Mouse (Mus musculus) frontal cortex, postnatal 10 days (tissue): Measurements from ENCODE around the gene Krt2.

ENCODE experiments used
- DNase-seq, 2 experiments: peaks; one replicate each; pipeline ENCODE4 v3.0.0; 2022; ENCODE audit warnings: low spot score in 2 of 2, mixed read lengths in 1 of 2

Krt2 gene

GRCm38 (mm10) chr15:101817875-101818274 lies at the start of gene Krt2:
Krt2 (minus strand) TSS chr15:101818169.
- DNase-seq: no peak

DNA sequence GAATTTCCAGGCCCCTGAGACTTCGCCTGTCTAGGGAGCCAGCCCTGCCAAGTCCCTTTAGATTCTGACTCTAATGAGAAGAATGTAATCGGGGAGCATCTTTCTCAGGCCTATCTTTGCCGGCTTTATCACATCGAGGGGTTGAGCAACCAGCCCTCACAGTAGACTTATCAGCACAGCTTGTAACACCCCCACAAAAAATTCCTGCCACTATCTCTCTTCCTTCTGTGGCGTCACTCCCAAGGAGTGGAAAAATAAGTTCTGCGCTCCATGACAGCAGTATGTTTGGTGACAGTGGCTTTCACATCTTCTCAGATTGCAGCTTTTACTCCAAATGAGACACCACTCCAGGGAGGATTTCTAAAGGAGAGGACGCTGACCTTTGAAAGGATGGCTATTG lies 48.8 kb upstream of the Krt2 start:
- no peak for DNase-seq

DNA sequence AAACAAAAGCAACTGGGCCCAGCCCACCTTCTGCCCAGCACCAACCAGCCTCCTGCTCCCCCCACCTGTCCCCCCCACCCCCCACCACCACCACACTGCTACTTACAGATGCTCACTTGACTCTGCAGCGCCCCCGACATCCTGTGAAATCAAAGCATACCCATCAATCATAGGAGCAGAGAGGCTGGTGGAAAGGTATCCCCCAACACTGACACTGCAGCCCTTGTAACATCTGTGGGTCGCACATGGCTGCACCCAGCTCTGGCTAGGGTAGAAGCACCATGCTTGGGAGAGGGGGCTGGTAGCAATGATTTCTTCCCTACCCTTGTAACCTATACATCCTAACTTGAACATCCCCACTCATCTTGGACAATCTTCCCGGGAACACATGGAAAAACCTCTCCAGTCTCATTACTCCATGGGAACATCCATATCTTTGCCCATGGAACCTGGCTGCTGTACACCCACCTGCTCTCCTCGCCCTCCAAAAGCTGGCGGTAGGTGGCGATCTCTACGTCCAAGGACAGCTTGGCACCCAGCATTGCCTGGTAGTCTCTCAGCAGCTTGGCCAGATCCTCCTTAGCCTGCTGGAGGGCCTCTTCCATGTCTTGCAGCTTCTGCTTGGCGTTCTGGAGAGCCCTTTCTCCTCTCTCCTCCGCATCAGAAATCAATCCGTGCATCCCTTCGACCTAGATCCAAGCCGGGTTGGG lies 42.6 kb upstream of the Krt2 start:
- DNase-seq: no peak

DNA sequence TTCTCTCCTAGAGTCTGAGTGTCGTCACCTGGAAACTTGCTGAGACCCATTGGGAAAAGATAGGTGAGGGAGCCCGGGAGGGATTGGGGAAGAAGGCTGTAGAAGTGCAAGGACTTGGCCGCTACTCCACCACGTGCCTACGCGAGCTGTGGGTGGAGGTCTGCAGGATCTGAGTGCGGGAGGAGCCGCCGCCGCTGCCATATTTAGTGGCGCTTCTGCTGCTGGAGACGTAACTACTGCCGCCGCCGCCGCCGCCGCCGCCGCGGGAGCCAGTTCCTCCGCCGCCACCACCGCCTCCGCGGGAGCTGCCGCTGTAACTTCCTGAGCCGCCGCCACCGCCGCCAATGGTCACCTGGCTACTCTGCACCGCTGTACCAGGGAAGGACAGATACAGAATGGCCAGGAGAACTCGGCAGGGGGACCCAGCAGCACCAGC lies 41.8 kb upstream of the Krt2 start:
- peak in 1 of 2 experiments; percentile 43 for DNase-seq

DNA sequence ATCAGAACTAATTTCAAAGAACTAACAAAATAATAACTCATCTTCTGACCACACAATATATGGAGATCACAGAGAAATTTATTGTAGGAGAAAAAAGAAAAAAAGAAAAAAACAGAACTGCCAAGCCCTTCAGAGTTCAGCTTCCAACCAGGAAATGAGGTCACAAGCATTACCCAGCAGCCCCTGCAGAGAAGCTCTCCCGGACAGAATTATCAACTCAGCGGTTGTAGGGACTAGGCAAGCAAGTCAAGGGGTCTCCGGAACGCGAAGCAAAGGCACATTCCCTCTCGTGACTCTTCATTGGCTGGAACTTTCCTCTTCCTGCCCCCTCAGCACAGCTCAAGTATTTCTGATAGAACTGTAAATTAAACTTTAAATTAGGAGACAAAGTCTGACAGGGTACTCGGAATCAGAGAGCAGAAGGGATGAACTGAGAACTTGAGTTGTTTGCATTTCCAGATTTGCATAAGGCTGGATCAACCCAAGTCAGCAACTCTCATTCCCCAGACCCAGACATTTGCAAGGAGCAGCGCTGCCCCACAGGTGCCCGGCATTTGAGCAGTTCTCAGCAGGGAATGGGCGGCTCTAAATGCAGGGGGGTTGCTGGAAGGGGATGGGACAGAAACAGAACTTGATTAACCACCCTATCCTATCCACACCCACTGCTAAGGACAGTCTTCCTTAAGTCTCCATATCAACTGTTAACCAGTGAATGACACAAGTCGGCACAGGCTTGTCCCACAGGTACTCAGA lies 40.9 kb upstream of the Krt2 start:
- DNase-seq: no peak

DNA sequence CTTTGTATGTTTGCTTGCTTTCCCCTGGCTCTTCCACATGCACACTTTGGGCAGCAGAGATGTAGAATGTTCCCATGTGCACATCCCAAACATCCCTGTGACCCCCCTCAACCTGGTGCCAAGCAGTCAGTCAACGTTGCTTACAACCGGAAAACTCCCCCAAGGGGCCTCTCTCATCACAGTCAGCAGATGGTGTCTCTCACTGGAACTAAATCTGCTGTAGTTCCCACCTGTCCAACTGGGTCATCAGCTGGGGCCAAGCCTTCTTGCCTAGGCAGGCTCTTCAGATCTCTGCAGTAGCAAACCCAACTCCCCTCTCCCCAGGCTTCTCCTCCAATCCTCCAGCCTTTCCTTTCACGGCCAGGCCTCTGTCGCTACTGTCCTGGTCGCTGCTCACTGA lies 38.7 kb upstream of the Krt2 start:
- DNase-seq: no peak

DNA sequence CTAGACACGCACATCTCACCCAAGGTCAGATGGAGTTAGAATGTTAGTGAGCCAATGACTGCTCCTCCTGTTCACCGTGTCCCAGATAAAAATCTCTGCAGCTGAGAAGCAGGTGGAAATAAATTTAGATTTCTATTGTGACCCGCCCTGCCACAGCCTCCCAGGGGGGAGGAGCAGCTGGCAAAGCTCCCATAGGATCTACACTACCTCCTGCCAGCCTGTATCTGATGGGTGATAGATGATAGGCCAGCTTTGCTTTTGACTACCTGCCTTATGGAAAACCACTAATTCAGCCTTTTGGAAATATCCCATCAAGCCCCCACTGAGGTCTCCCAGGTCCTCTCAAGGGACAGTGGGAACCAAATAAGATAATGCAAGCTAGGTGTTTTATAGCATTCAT lies 37.8 kb upstream of the Krt2 start:
- no peak for DNase-seq

GRCm38 (mm10) chr15:101854294-101854693 lies 36.3 kb upstream of the Krt2 start:
- no peak for DNase-seq

- no peak for DNase-seq
Observed at GRCm38 (mm10) chr15:101852571-101852970, 34.6 kb upstream of the Krt2 start.

DNA sequence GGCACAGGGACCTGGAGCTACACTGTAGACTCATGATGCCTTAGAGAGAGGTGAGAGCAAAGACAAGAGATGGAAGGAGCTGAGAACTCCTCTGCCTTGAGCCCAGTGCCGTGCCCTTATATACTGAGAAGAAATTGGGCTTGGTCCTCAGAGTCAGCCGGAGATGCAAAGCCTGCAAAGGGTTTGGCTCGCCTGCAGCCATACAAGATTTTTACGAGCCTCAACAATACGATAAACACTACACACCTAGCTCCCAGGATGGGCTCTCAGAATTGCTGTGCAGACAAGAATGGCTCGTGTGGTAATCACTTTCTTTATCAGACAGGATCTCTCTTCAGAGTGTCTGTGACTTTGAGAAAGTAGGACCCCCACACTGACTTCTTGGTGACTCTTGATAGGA lies 32.7 kb upstream of the Krt2 start, which contains the start of gene Krt1:
TSS of gene Krt1 (minus strand) at position 101 of the 400 bp plus-strand sequence.
- DNase-seq: no peak

GRCm38 (mm10) chr15:101845971-101846403 lies 28.0 kb upstream of the Krt2 start:
- DNase-seq: peak in 1 of 2 experiments; percentile 53

- DNase-seq: no peak
Observed at GRCm38 (mm10) chr15:101843192-101843591, 25.2 kb upstream of the Krt2 start.

DNA sequence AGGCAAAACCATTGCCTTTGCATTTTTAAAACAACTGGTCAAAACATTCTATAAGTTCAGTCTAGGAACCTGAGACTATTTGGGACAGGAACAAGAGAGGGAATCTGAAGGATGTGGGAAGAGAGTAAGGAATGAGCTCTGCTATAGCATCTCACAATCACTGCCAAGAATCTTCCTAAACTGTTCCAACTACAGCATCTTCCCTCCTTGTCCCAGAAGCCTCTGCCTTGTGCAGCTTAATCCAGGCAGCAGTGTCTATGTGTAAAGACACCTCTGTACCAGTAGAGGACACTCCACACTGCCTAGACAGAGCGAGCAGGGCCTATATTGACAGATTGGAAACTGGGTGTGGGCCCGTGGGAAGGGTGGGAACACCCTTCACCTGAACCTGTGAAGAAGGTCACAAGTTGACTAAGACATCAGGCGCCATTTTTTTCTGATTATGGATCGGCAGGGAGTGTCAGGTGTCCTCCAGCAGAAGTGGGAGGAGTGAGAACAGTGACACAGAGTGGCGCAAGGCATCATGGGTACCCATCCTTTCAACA lies 16.9 kb upstream of the Krt2 start:
- DNase-seq: no peak

DNA sequence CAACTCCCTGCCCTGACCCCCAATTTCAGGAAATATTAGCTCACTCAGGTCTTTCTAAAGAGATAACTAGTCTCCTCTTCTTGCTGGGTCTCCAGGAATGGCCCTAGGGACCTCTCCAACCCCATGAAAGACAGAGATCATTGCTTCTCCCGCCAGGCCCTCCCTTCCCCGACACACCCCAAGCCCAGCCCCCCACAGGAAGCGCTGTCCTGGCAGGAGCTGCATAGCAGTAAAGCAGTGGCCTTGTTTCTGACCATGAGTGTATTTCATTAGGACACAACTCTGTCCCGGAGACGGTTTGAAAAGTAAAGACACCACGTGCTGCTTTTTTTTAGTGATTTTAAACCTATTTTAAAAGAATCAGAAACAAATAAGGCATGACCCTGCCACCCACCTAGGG lies 15.2 kb upstream of the Krt2 start:
- no peak for DNase-seq

DNA sequence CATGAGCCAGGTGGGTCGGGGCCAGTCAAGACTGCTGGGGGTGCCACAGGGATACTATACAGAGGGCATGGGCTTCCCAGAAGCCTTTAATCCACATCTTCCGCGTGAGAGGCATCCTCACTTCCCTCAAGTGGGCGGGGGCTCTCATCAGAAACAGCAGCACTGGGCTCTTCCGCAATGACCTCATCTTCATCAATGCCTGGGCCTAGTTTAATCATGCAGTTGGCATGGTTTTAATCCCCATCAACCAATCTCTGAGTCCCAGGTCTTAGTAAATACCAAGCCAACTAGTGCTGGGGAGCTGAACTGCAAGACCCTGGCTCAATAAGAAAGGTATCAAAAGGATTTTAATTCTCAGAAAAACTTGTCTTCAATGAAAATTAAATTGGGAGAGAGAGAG lies 11.5 kb upstream of the Krt2 start:
- no peak for DNase-seq

GRCm38 (mm10) chr15:101821786-101822185 lies 3.8 kb upstream of the Krt2 start:
- no peak for DNase-seq

DNA sequence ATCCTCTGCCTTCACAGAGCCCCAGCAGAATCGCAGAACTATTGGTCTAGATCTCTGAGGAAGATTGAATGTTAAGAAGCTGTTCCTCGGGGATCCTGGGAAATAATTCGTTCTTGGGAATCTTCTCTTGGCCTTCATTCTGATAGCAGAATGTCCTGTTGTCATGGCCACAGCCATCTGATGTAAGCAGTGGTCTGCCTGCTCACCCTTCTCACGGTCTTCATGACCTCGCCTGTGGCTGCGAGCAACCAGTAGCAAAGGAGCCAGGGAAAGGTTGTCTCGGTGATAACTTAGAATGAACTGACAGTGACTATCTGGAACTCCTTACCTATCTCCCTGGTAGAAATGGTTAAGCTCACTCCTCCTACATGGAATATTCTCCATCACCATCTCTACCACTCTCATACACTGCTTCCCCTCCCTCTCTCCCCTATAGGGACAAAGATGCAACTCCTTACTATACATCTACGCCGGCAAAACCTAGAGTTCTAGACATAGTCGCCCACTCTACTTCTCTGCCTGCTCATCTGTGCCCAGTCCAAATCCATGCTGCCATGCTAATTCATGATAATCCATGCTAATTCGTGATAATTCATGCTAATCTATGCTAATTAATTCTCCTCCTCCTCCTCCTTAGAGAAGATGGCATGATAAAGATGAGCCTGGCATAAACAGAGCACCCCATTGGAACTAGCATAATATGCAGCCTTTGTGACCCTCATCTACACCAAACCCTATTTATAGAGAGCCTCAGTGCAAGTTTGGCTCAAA lies 14.7 kb downstream of the Krt2 start:
- peak in 1 of 2 experiments; percentile 38 for DNase-seq

DNA sequence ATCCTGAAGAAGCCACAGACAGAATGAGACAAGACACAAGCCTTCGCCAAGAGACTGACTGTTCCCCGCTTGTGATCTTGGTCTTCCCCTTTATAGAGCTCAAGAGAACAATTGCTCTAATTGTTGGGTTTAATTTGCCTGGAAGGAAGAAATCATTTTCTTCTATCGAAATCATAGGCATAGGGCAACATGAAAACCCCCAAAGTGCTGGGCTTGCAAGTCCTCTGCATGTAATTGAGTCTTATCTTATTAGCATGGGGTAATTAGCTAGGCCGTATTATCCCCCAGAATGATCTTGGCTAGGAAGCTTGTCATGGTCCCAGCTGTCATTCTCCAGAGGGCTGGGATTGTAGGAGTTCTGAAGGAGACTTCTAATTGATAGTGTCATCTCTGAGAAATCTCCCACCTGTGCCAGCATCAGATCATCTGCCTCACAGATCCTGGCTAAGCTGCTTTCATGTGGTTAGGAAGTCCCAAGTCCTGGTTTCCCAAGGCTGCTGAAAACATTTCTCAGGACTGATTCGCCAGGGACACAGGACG lies 15.6 kb downstream of the Krt2 start, which contains the start of gene Krt73:
TSS of gene Krt73 (minus strand) at position 51 of the 540 bp plus-strand sequence.
- DNase-seq: no peak

DNA sequence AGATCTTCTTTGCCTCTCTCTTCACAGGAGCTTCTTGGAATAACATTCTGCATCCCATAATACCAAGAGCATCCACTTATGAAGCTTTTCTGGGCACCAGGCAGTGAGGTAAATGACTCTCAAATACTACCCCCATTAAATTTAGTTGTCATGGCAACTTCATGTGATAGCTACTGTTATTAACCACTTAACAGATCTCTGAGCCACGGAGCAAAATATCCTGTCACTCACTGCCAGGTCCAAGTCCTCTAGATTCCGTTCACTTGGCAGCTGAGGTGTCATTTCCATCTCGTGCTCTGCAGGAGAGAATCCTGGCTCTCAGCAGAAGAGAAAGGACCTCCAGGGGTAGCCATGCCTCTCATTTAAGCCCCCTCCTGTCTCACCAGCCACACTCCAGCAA lies 27.1 kb downstream of the Krt2 start:
- DNase-seq: no peak

- DNase-seq: no peak
Observed at GRCm38 (mm10) chr15:101786360-101786759, 31.6 kb downstream of the Krt2 start, which contains the start of gene Krt72. Krt72 (minus strand) TSS chr15:101786460.

- no peak for DNase-seq
Observed at GRCm38 (mm10) chr15:101773420-101773819, 44.5 kb downstream of the Krt2 start.

- peak; percentile 70 to 88 for DNase-seq
Observed at GRCm38 (mm10) chr15:101772711-101773081, 45.3 kb downstream of the Krt2 start.
